Mouse (Mus musculus) embryonic facial prominence, embryonic 15.5 days (tissue): Measurements from ENCODE around the gene Slc1a7. TPM values are rescaled to one million over a fixed set of nuclear protein-coding genes. Genes with fewer than 3 reads are reported as not detected.

Experiments
- ATAC-seq: fragments of 200-750 bp; cut with Nextera tagmentation; 2 replicates; pipeline ENCODE4 v1.8.0; 2017; ENCODE audit warnings: low read depth, moderate TSS enrichment; ENCODE audit not compliant: insufficient number of reproducible peaks, low FRiP score, low TSS enrichment
- H3K27ac ChIP-seq: fragments of 300-500 bp; sonication (generic); replicated peaks from 2 replicates; pipeline ENCODE4 v1.5.1; 2015; ENCODE audit warnings: mild to moderate bottlenecking, inconsistent platforms
- H3K27me3 ChIP-seq: fragments of 300-500 bp; sonication (generic); 2 replicates; pipeline ENCODE4 v1.6.1; 2015; ENCODE audit warnings: inconsistent platforms
- H3K36me3 ChIP-seq: fragments of 300-500 bp; sonication (generic); 2 replicates; pipeline ENCODE4 v1.6.1; 2015; ENCODE audit warnings: mild to moderate bottlenecking, inconsistent platforms
- H3K4me1 ChIP-seq: fragments of 300-500 bp; sonication (generic); 2 replicates; pipeline ENCODE4 v1.6.1; 2015; ENCODE audit warnings: inconsistent platforms
- H3K4me2 ChIP-seq: fragments of 300-500 bp; sonication (generic); replicated peaks from 2 replicates; pipeline ENCODE4 v1.6.1; 2015; ENCODE audit warnings: mild to moderate bottlenecking, inconsistent platforms
- H3K4me3 ChIP-seq: fragments of 300-500 bp; sonication (generic); replicated peaks from 2 replicates; pipeline ENCODE4 v1.5.1; 2015; ENCODE audit warnings: mild to moderate bottlenecking, inconsistent platforms
- H3K9ac ChIP-seq: fragments of 300-500 bp; sonication (generic); 2 replicates; pipeline ENCODE4 v1.6.1; 2015; ENCODE audit warnings: inconsistent platforms
- H3K9me3 ChIP-seq: fragments of 300-500 bp; sonication (generic); replicated peaks from 2 replicates; pipeline ENCODE4 v1.6.1; 2016; ENCODE audit warnings: inconsistent platforms
- WGBS: fragments of 180-500 bp; shearing (Covaris S2); methylation state at CpG from one replicate; pipeline ENCODE4 v1.1.7; 2015; 5-methylcytosine and 5-hydroxymethylcytosine counted together
- polyA plus RNA-seq: library from polyadenylated mRNA; unstranded; fragments of >200 nt; fragmentation: Nextera tagmentation; extraction: Ambion mirVana; gene quantifications from 2 replicates; pipeline ENCODE4 v1.2.1, GENCODE M21; 2015

The Slc1a7 gene
- polyA plus RNA-seq, 1 experiment from 2014 or later = 0.16 TPM

DNA sequence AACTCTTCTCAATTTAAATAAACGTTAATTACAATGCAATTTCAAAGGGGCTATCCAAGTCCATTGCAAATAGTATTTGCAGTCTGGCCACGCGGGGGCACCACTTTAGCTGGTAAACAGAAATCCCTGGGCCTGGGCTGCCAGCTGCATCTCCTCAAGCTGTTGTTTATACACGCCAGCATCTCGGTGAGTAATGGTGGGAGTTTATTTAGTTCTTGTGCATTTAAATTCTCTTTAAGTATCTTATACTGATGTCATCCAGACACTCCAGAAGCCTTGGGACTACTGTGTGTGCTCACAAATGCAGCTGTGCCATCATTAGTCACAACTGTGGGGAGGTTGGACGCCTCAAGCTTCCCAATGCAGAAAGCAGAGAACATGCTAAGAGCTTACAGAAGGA lies 30.8 kb upstream of the Slc1a7 start:
- Histone ChIP-seq H3K4me2 (no peak overlapping the region), H3K4me1 (0 out of 2 replicates have a peak, but pooled peaks cover 2% of the 10 kb centered on the region), H3K27me3 (no peaks in the 10 kb centered on the region), H3K27ac (peak overlapping the region; percentile 53), H3K9me3 (no peaks in the 10 kb centered on the region), H3K9ac (no peak overlapping the region), H3K36me3 (no peaks in the 10 kb centered on the region), H3K4me3 (no peak overlapping the region)
- WGBS = 15% methylated on average over 6 of the region's 6 CpGs
- 0 out of 2 replicates have a peak, but pooled peaks have one; percentile 65 for ATAC-seq

DNA sequence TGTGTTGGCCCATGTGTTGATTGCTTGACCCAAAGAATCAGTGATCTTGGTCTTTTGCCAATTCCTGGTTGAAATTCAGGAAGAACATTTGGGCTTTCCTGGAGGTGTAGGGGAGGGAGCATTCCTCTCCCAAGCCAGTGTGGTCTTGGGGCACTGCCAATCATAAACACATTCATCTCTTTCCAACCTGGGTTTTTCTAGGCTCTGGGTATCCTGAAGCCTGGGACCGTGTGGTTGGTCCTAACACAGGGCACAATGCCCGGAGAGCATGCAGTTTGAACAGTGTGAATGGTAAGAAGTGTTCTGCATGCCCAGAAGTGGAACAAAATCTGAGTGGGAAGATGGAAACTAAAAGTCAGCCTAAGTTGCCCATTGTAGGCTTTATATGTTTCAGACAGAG lies 30.0 kb upstream of the Slc1a7 start:
- no peaks in the 10 kb centered on the region for H3K9me3 ChIP-seq
- H3K27ac ChIP-seq = no peak overlapping the region
- H3K4me1 ChIP-seq = 0 out of 2 replicates have a peak, but pooled peaks cover 2% of the 10 kb centered on the region
- H3K4me3 ChIP-seq = no peak overlapping the region
- 62% methylated on average over 2 of the region's 2 CpGs for whole genome bisulfite sequencing
- no peak overlapping the region for H3K9ac ChIP-seq
- no peak for ATAC-seq
- H3K36me3 ChIP-seq = no peaks in the 10 kb centered on the region
- H3K27me3 ChIP-seq = no peaks in the 10 kb centered on the region
- no peak overlapping the region for H3K4me2 ChIP-seq

DNA sequence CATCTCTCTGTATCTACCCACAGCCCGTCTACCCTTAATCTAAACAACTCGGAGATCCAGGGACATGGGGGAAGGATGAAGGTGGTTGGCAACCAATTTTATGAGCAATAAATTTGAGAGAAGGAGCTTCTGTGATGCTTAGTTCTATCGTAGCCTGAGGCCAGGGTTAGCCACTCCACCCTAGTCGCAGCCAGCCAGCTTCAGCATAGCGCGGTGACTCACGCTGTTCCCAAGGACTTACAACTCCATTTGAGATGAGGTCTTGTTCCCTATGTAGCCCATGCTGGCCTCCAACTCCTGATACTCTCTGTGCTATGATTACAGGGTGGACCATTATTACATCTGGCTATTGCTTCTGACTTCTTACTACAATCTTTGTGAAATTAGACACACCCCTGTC lies 25.4 kb upstream of the Slc1a7 start:
- ATAC-seq = no peak
- WGBS = 82% methylated on average over 7 of the region's 7 CpGs
- H3K9me3 ChIP-seq = no peaks in the 10 kb centered on the region
- no peak overlapping the region for H3K27ac ChIP-seq
- no peaks in the 10 kb centered on the region for H3K36me3 ChIP-seq
- H3K4me2 ChIP-seq = no peak overlapping the region
- H3K9ac ChIP-seq = no peak overlapping the region
- 0 out of 2 replicates have a peak, but pooled peaks cover 2% of the 10 kb centered on the region for H3K4me1 ChIP-seq
- no peaks in the 10 kb centered on the region for H3K27me3 ChIP-seq
- no peak overlapping the region for H3K4me3 ChIP-seq

DNA sequence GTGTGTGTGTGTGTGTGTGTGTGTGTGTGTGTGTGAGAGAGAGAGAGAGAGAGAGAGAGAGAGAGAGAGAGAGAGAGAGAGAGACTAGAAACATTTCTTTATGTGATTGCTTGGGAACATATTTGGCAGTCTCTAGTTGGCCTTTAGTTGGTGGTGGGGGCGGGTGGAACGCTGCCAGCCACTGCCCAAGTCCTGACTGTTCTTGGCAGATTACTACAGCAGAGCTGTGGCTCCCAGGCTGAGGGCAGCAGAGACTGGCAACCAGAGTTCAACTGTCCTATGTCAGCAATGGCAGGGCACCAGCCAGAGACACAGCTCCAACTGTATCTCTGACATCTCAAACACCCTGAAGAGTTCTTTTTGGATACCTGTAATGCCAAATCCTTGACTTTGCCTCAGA lies 24.0 kb upstream of the Slc1a7 start:
- Histone ChIP-seq H3K9me3 (no peaks in the 10 kb centered on the region), H3K4me1 (0 out of 2 replicates have a peak, but pooled peaks cover 2% of the 10 kb centered on the region), H3K4me2 (no peak overlapping the region), H3K9ac (no peak overlapping the region), H3K27me3 (no peaks in the 10 kb centered on the region), H3K4me3 (no peak overlapping the region), H3K27ac (no peak overlapping the region), H3K36me3 (no peaks in the 10 kb centered on the region)
- 74% methylated on average over 2 of the region's 2 CpGs for WGBS
- no peak for ATAC-seq

DNA sequence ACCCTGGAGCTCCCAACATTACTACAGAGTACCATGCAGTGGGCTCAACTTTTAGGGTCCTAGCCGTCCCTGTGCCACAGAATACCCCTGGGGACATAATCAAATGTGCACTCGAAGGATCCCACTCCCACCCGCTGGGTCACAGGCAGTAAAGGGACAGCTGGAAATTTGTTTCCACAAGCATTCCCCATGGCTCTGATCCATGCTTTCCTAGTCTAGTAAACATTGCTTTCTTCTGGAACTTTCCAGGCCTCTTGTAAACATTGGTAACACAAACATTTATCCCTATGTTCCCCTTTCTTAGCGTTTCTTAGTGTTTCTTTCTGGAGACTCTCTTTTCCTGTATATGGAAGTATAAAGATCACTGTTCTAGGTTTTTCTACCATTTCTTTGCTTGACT lies 18.2 kb upstream of the Slc1a7 start:
- no peaks in the 10 kb centered on the region for H3K9me3 ChIP-seq
- H3K4me3 ChIP-seq = no peak overlapping the region
- H3K27ac ChIP-seq = no peak overlapping the region
- WGBS = 65% methylated on average over 4 of the region's 4 CpGs
- no peak for ATAC-seq
- H3K4me1 ChIP-seq = peaks cover 5% of the 10 kb centered on the region
- no peak overlapping the region for H3K4me2 ChIP-seq
- H3K9ac ChIP-seq = no peak overlapping the region
- H3K36me3 ChIP-seq = no peaks in the 10 kb centered on the region
- no peaks in the 10 kb centered on the region for H3K27me3 ChIP-seq

DNA sequence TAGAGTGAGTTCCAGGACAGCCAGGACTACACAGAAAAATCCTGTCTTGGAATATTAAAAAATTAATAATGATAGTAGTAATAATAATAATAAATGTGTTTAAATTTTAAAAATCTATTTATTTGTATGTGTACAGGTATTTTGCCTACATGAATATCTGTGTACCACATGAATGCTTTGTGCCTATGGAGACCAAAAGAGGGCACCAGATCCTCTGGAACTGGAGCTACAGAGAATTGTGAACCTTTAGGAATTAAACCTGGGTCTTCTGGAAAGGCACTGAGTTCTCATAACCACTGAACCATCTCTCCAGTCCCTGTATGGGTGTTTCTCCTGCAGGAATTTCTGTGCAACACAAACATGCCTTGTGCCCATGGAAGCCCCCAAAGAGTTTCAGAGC lies 15.3 kb upstream of the Slc1a7 start:
- ATAC-seq = no peak
- Histone ChIP-seq H3K4me1 (peaks cover 5% of the 10 kb centered on the region), H3K4me2 (no peak overlapping the region), H3K27me3 (no peaks in the 10 kb centered on the region), H3K36me3 (no peaks in the 10 kb centered on the region), H3K27ac (no peak overlapping the region), H3K9me3 (no peaks in the 10 kb centered on the region), H3K9ac (no peak overlapping the region), H3K4me3 (no peak overlapping the region)

DNA sequence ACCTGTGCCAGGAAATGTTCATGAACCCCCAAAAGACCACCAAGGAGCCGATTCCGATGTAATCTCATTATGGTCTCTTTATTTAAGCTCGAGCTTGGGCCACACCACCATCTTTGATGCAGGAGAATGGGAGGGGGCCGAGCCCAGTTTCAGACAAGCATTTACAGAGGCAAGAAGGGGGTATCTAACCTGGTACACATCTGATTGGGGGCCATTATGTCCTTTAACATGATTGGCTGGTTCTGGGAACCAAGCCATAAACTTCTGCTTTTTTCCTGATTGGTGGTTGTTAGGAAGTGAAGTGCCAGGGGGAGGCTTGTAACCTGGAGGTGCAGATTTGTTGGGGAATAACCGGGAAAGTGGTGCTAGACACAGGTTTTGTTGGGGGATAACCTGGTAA lies 12.4 kb upstream of the Slc1a7 start:
- H3K27me3 ChIP-seq = no peaks in the 10 kb centered on the region
- WGBS = 49% methylated on average over 5 of the region's 5 CpGs
- ATAC-seq = no peak

DNA sequence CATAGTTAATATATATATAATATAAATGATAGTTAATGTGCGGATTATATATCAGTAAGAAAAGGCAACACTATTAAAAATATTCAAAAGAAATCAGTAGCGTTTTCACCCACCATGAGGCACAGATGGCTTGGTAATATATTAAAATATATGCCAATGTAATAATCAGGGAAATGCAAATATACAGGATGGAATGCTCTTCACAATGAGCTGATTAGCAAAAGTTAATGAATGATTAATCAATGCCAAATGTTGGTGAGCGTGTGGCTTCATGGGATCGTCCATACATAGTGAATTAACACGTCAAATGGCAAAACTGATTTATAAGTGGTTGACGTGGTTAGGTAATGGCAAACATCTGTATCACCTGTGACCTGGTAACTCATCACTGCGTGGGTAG lies 9.6 kb upstream of the Slc1a7 start:
- peaks cover 26% of the 10 kb centered on the region for H3K4me1 ChIP-seq
- H3K9me3 ChIP-seq = no peaks in the 10 kb centered on the region
- WGBS = 69% methylated on average over 7 of the region's 7 CpGs
- H3K27ac ChIP-seq = no peak overlapping the region
- no peaks in the 10 kb centered on the region for H3K27me3 ChIP-seq
- H3K36me3 ChIP-seq = no peaks in the 10 kb centered on the region
- ATAC-seq = no peak
- H3K9ac ChIP-seq = no peak overlapping the region
- H3K4me3 ChIP-seq = no peak overlapping the region
- H3K4me2 ChIP-seq = no peak overlapping the region

More for the DNA sequence above, 12.4 kb upstream of the Slc1a7 start:
- H3K4me3 ChIP-seq = no peak overlapping the region
- H3K27ac ChIP-seq = no peak overlapping the region
- H3K9ac ChIP-seq = no peak overlapping the region
- H3K36me3 ChIP-seq = no peaks in the 10 kb centered on the region
- H3K9me3 ChIP-seq = no peaks in the 10 kb centered on the region
- H3K4me1 ChIP-seq = peaks cover 11% of the 10 kb centered on the region
- no peak overlapping the region for H3K4me2 ChIP-seq

DNA sequence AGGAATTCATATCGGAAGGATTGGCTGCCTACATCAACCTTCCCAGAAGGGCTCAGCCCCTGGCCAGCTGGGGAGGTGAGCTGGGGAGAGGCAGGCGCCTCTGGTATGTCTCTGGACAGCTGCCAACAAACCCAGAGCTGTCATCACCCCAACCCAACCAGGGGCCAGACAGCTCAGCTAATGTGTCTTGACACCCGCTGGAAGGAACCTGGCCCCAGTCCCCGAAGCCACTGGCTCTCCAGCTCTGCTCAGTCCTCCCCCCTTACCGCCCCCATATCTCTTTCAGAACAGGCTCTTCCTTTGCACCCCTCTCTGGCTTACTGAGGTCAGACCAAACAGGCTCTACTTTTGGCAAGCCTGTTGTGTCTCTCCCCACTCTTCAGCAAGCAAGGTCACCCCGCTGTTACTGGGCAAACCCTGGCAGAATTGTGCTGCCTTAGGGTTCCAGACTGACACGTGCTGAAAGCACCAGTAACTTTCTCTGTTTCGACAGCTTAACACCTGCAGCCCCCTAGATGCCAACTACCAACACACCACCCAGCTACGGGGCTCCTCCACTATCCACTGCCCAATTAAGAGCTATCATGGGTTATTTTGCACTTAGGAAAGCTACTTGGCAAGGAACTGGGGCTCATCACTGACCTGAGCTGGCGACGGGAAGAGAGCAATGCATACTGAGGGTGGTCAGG lies 5.9 kb upstream of the Slc1a7 start:
- Histone ChIP-seq H3K4me1 (peaks cover 21% of the 10 kb centered on the region), H3K9ac (no peak overlapping the region), H3K27ac (no peak overlapping the region), H3K4me3 (no peak overlapping the region), H3K4me2 (no peak overlapping the region), H3K9me3 (no peaks in the 10 kb centered on the region), H3K36me3 (no peaks in the 10 kb centered on the region), H3K27me3 (no peaks in the 10 kb centered on the region)
- WGBS = 45% methylated on average over 11 of the region's 11 CpGs
- ATAC-seq = peak; percentile 76

DNA sequence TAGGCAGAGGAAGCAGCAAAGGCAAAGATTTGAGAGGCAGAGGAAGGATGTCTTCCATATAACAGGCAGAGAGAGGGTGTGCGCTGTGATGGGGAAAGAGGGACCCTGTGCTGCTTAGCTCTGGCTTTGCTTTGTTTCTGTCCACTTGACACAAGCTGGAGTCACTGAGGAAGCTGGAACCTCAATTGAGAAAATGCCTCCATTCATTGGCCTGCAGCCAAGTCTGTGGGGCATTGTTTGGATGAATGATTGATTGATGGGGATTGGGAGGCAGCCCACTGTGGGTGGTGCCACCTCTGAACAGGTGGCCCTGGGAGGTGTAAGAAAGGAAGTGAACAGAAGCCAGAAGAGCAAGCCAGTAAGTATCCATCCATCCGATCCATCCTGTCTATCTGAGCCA lies 5.3 kb upstream of the Slc1a7 start:
- H3K4me1 ChIP-seq = peaks cover 21% of the 10 kb centered on the region
- H3K9me3 ChIP-seq = no peaks in the 10 kb centered on the region
- H3K4me3 ChIP-seq = no peak overlapping the region
- no peak overlapping the region for H3K27ac ChIP-seq
- no peaks in the 10 kb centered on the region for H3K36me3 ChIP-seq
- 77% methylated on average over 2 of the region's 2 CpGs for whole genome bisulfite sequencing
- no peaks in the 10 kb centered on the region for H3K27me3 ChIP-seq
- no peak overlapping the region for H3K9ac ChIP-seq
- ATAC-seq = no peak
- no peak overlapping the region for H3K4me2 ChIP-seq

DNA sequence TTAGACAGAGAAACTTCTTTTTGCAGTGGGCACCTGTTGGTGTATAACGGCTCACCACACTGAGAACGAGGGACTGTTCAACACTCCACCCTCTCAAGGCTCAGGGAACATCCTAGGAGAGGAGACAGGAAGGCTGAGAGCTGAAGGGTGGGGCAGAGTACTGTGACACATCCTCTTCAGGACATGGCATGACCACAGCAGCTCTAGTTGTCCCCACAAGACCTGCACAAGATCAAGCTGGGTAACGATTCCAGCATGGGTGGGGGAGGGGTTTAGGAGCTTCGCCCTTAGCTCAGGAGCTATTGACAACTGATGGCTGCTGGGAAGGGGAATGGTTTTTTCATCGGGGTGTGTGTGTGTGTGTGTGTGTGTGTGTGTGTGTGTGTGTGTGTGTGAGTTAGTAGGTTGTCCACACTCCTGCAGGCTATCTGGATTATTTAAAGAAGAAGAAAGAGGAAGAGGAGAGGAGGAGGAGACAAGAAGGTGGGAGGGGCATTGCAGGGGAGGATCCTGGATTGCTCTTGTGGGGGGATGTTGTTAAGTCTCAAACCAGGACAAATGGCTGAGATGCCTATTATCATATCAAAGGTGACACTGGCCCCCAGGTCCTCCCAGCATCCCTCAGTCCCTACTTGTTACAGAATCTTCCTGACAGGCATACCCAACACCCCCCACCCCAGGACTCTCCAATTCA lies 1.6 kb upstream of the Slc1a7 start:
- no peaks in the 10 kb centered on the region for H3K27me3 ChIP-seq
- H3K4me3 ChIP-seq = no peak overlapping the region
- no peaks in the 10 kb centered on the region for H3K36me3 ChIP-seq
- no peak for ATAC-seq
- H3K27ac ChIP-seq = no peak overlapping the region
- no peak overlapping the region for H3K9ac ChIP-seq
- no peaks in the 10 kb centered on the region for H3K9me3 ChIP-seq
- peaks cover 18% of the 10 kb centered on the region for H3K4me1 ChIP-seq
- no peak overlapping the region for H3K4me2 ChIP-seq
- WGBS = 48% methylated on average over 5 of the region's 5 CpGs

DNA sequence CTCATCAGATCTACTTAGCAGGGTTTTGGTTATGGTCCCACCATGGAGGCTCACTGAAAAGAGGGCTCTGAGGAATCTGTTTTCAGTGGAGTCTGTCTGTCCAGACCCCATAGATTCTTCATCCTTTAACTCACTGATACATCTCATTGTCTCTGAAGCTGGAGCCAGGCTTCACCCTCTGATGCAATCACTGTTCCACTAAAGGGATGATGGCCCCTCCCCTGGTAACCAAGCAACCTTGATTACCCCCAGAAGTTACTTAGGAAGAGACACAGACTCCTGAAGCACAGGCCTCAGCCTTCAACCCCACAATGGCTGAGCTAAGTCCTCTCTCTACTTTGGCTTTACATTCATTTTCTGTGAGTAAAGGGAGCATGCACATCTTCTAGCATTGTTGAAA lies 1.6 kb downstream of the Slc1a7 start:
- no peaks in the 10 kb centered on the region for H3K9me3 ChIP-seq
- ATAC-seq = no peak
- H3K9ac ChIP-seq = no peak overlapping the region
- H3K27ac ChIP-seq = no peak overlapping the region
- H3K4me2 ChIP-seq = no peak overlapping the region
- H3K36me3 ChIP-seq = no peaks in the 10 kb centered on the region
- H3K4me3 ChIP-seq = no peak overlapping the region
- H3K27me3 ChIP-seq = no peaks in the 10 kb centered on the region
- H3K4me1 ChIP-seq = peaks cover 4% of the 10 kb centered on the region; the same call in 1 of the 2 replicates
